Mouse (Mus musculus) testis, adult 2 months (tissue): ENCODE measurements around the gene Camkk1.

Experiments used
- CTCF ChIP-seq: fragments of 200-500 bp; IDR thresholded peaks from 2 replicates; pipeline ENCODE4 v1.5.1; 2012; ENCODE audit warnings: low read depth, mild to moderate bottlenecking, inconsistent platforms, low read length, moderate library complexity; ENCODE audit not compliant: control insufficient read depth, insufficient read depth, insufficient replicate concordance
- POLR2A ChIP-seq: fragments of 200-500 bp; IDR thresholded peaks from 2 replicates; pipeline ENCODE4 v1.6.1; 2012; ENCODE audit warnings: low read depth, mild to moderate bottlenecking, inconsistent platforms, low read length, moderate library complexity; ENCODE audit not compliant: control insufficient read depth

DNA sequence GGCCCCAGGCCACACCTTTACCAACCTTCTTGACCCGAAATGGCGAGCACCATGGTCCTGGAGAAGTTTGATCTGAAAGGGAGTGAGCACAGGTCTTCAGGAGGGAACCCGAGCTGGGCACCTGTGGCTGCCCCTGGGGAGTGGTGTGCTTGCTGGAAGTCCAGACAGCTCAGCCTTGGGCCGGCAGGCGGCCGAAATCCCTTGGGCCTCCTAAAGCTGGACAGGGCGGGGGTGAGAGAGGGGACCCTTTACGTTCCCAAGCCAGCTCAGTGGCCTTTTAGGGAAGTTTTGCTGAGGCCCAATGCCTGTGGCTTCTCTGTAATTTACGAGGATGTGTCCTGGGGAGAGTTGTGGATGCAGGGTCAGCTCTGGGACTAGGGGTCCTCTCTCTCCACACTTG is 28.1 kb upstream of the Camkk1 start:
- TF ChIP-seq CTCF (no peak), POLR2A (no peak)
